Mouse (Mus musculus) megakaryocyte, embryonic 14.5 days (primary cell): ENCODE measurements around the gene Isyna1.

Source experiments
- FLI1 ChIP-seq: IDR thresholded peaks from 2 replicates; pipeline ENCODE4 v1.6.1; 2012; ENCODE audit warnings: low read length, inconsistent platforms, mixed read lengths
- GATA1 ChIP-seq: IDR thresholded peaks from 3 replicates; pipeline ENCODE4 v1.6.1; 2012; ENCODE audit warnings: mixed read lengths, low read length, inconsistent platforms, borderline replicate concordance

DNA sequence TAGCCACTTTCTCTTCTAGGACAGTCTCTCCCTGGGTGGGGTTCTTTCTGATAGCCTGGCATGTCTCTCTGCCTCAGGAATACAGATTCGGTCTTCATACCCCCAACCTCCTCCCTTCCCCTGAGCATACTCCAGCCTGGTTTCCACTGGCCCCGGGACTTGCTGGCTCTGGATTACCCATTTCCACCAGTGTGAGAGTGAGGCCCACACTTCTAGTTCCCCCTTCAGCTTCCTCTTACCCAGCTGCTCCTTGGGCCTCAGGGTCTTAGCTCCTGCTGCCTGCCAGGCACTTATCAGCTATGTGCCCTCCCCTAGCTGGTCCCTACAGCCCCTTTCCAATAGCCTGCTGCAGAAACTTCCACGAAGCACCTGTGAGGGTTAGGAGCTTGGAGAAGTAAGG, 21.7 kb downstream of the Isyna1 start, which contains the start of gene Lrrc25:
- TF ChIP-seq GATA1 (no peak), FLI1 (no peak)
